Mouse (Mus musculus): Measurements from ENCODE around the gene Aym1. TPM values are rescaled to one million over a fixed set of nuclear protein-coding genes. Genes with fewer than 3 reads are reported as not detected.

Aym1 gene
- polyA plus RNA-seq, 1 experiment from 2014 or later, result not detected

- H3K27ac ChIP-seq (ENCODE audit: low read length), result no peak overlapping the region
- no peaks in the 10 kb centered on the region for H3K36me3 ChIP-seq (ENCODE audit: control insufficient read depth, insufficient read depth)
- H3K4me3 ChIP-seq (ENCODE audit: low read length), result no peak overlapping the region
- ATAC-seq (replicated peaks; ENCODE audit: extremely low read depth, insufficient read depth, low FRiP score), result no peak
- peaks cover 4% of the 10 kb centered on the region; the same call in 1 of the 2 replicates for H3K9me3 ChIP-seq (replicated peaks; ENCODE audit: control insufficient read depth, low read length)
- no peak overlapping the region for H3K9ac ChIP-seq (ENCODE audit: low read length)
- 74% methylated on average over 5 of the region's 5 CpGs for WGBS
- H3K4me1 ChIP-seq (ENCODE audit: control insufficient read depth, insufficient read depth, low read length), result no peaks in the 10 kb centered on the region
- H3K4me2 ChIP-seq (ENCODE audit: low read depth, low read length), result no peak overlapping the region
- peaks cover 2% of the 10 kb centered on the region; the same call in 1 of the 2 replicates for H3K27me3 ChIP-seq (ENCODE audit: control insufficient read depth, insufficient read depth, low read length)
These were observed 22.3 kb downstream of the Aym1 start for GRCm38 (mm10) chr5:113379416-113379815.

- H3K4me3 ChIP-seq (ENCODE audit: low read length), result no peak overlapping the region
- H3K9ac ChIP-seq (ENCODE audit: low read length), result no peak overlapping the region
- H3K4me1 ChIP-seq (ENCODE audit: control insufficient read depth, insufficient read depth, low read length), result no peaks in the 10 kb centered on the region
- H3K27me3 ChIP-seq (ENCODE audit: control insufficient read depth, insufficient read depth, low read length), result no peaks in the 10 kb centered on the region
- no peak overlapping the region for H3K27ac ChIP-seq (ENCODE audit: low read length)
- no peak for ATAC-seq (replicated peaks; ENCODE audit: extremely low read depth, insufficient read depth, low FRiP score)
- no peak overlapping the region for H3K4me2 ChIP-seq (ENCODE audit: low read depth, low read length)
- H3K36me3 ChIP-seq (ENCODE audit: control insufficient read depth, insufficient read depth), result no peaks in the 10 kb centered on the region
- peaks cover 4% of the 10 kb centered on the region; the same call in 1 of the 2 replicates for H3K9me3 ChIP-seq (replicated peaks; ENCODE audit: control insufficient read depth, low read length)
- 84% methylated on average over 8 of the region's 8 CpGs for WGBS
These were observed 23.5 kb downstream of the Aym1 start for GRCm38 (mm10) chr5:113380553-113380952.

DNA sequence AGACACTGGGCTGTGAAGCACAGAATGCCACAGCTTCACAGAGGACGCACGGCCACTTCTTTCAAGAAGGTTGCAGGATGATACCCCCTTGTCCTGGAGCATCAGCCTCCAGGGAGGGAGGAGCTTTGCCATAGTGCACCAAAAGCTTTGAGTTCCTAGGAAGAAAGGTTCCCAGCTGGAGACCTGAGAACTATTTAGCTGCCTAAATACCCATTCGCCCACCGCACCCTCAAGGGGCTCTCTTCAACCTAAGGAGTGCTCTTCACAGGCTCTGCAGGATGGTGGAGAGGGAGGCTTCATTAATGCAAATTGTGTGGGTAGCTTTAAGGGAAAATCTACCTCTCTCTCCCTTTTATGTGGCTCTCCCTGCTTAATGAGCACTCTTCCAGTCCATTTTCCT is 25.5 kb downstream of the Aym1 start:
- Histone ChIP-seq H3K27me3 (ENCODE audit: control insufficient read depth, insufficient read depth, low read length) (no peaks in the 10 kb centered on the region), H3K4me3 (ENCODE audit: low read length) (no peak overlapping the region), H3K9me3 (replicated peaks; ENCODE audit: control insufficient read depth, low read length) (peaks cover 4% of the 10 kb centered on the region; the same call in 1 of the 2 replicates), H3K4me1 (ENCODE audit: control insufficient read depth, insufficient read depth, low read length) (no peaks in the 10 kb centered on the region), H3K27ac (ENCODE audit: low read length) (no peak overlapping the region), H3K36me3 (ENCODE audit: control insufficient read depth, insufficient read depth) (no peaks in the 10 kb centered on the region), H3K9ac (ENCODE audit: low read length) (no peak overlapping the region), H3K4me2 (ENCODE audit: low read depth, low read length) (no peak overlapping the region)
- 51% methylated on average over 4 of the region's 4 CpGs for WGBS
- no peak for ATAC-seq (replicated peaks; ENCODE audit: extremely low read depth, insufficient read depth, low FRiP score)

GRCm38 (mm10) chr5:113393766-113394165 is 36.7 kb downstream of the Aym1 start:
- H3K27me3 ChIP-seq (ENCODE audit: control insufficient read depth, insufficient read depth, low read length), result peaks cover 4% of the 10 kb centered on the region; the same call in 1 of the 2 replicates
- ATAC-seq (replicated peaks; ENCODE audit: extremely low read depth, insufficient read depth, low FRiP score), result no peak
- H3K4me3 ChIP-seq (ENCODE audit: low read length), result no peak overlapping the region
- H3K9ac ChIP-seq (ENCODE audit: low read length), result no peak overlapping the region
- no peaks in the 10 kb centered on the region for H3K4me1 ChIP-seq (ENCODE audit: control insufficient read depth, insufficient read depth, low read length)
- H3K9me3 ChIP-seq (replicated peaks; ENCODE audit: control insufficient read depth, low read length), result no peaks in the 10 kb centered on the region
- no peak overlapping the region for H3K27ac ChIP-seq (ENCODE audit: low read length)
- 51% methylated on average over 8 of the region's 8 CpGs for WGBS
- H3K36me3 ChIP-seq (ENCODE audit: control insufficient read depth, insufficient read depth), result no peaks in the 10 kb centered on the region
- no peak overlapping the region for H3K4me2 ChIP-seq (ENCODE audit: low read depth, low read length)

DNA sequence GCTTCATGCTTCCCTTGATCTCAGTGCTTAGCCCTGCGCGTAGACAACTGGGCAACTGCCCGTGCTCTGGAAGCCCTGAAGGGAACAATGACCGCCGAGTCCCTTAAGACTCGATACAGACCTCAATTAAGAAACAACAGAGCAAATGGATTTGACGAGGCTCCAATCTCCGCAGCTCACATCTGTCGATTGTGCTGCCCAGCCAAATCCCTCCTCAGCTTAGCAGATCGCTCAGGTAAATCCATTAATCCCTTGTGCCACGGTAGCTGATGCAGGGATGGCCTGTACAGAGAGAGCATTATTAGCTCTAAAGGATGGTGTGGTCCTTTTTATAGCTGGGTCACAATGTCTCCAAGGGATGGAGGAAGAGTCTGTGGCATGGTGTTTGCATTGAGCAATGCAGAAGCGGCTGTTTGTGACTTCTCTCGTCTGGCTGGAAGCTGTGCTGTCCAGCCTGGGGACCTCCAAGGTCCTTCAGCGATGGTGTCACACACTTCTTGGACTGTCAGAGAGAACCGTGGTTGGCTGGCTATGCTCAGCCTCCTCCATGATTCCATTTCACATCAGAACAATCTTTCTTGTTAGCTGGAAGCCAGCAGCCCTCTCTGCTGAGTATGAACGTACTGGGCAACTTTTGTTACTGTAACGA is 39.3 kb downstream of the Aym1 start:
- WGBS, result 76% methylated on average over 17 of the region's 17 CpGs
- H3K27ac ChIP-seq (ENCODE audit: low read length), result no peak overlapping the region
- peaks cover 7% of the 10 kb centered on the region for H3K9me3 ChIP-seq (replicated peaks; ENCODE audit: control insufficient read depth, low read length)
- H3K4me1 ChIP-seq (ENCODE audit: control insufficient read depth, insufficient read depth, low read length), result no peaks in the 10 kb centered on the region
- no peak for ATAC-seq (replicated peaks; ENCODE audit: extremely low read depth, insufficient read depth, low FRiP score)
- H3K4me2 ChIP-seq (ENCODE audit: low read depth, low read length), result no peak overlapping the region
- no peak overlapping the region for H3K4me3 ChIP-seq (ENCODE audit: low read length)
- H3K36me3 ChIP-seq (ENCODE audit: control insufficient read depth, insufficient read depth), result no peaks in the 10 kb centered on the region
- H3K27me3 ChIP-seq (ENCODE audit: control insufficient read depth, insufficient read depth, low read length), result peaks cover 4% of the 10 kb centered on the region; the same call in 1 of the 2 replicates
- no peak overlapping the region for H3K9ac ChIP-seq (ENCODE audit: low read length)

GRCm38 (mm10) chr5:113397443-113398317 is 40.6 kb downstream of the Aym1 start:
- no peak overlapping the region for H3K9ac ChIP-seq (ENCODE audit: low read length)
- no peak overlapping the region for H3K4me2 ChIP-seq (ENCODE audit: low read depth, low read length)
- H3K9me3 ChIP-seq (replicated peaks; ENCODE audit: control insufficient read depth, low read length), result peaks cover 7% of the 10 kb centered on the region
- H3K36me3 ChIP-seq (ENCODE audit: control insufficient read depth, insufficient read depth), result no peaks in the 10 kb centered on the region
- H3K4me3 ChIP-seq (ENCODE audit: low read length), result no peak overlapping the region
- WGBS, result 73% methylated on average over 17 of the region's 17 CpGs
- H3K27me3 ChIP-seq (ENCODE audit: control insufficient read depth, insufficient read depth, low read length), result peaks cover 4% of the 10 kb centered on the region; the same call in 1 of the 2 replicates
- H3K4me1 ChIP-seq (ENCODE audit: control insufficient read depth, insufficient read depth, low read length), result no peaks in the 10 kb centered on the region
- H3K27ac ChIP-seq (ENCODE audit: low read length), result no peak overlapping the region
- ATAC-seq (replicated peaks; ENCODE audit: extremely low read depth, insufficient read depth, low FRiP score), result no peak

DNA sequence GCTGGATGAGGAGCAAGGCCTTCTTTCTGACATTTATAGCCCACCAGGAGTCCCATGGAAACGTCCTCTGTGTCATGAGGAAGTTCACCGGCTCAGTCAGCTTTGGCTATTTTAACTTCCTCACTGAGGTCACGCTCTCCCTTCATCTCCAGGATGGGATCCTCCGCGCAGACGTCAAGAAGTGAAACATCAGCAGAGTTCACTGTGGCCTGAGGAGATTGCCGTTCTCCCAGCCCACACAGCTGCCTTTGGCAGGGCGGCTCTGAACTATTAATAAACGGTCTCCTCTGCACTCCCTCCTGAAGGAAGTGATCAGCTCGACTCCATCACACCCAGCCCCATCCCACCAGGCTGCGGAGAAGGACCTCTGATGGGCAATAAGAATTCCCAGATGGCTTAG is 45.6 kb downstream of the Aym1 start:
- no peak for ATAC-seq (replicated peaks; ENCODE audit: extremely low read depth, insufficient read depth, low FRiP score)
- no peaks in the 10 kb centered on the region for H3K36me3 ChIP-seq (ENCODE audit: control insufficient read depth, insufficient read depth)
- no peak overlapping the region for H3K27ac ChIP-seq (ENCODE audit: low read length)
- no peak overlapping the region for H3K4me3 ChIP-seq (ENCODE audit: low read length)
- H3K9ac ChIP-seq (ENCODE audit: low read length), result no peak overlapping the region
- H3K27me3 ChIP-seq (ENCODE audit: control insufficient read depth, insufficient read depth, low read length), result no peaks in the 10 kb centered on the region
- peaks cover 7% of the 10 kb centered on the region for H3K9me3 ChIP-seq (replicated peaks; ENCODE audit: control insufficient read depth, low read length)
- H3K4me2 ChIP-seq (ENCODE audit: low read depth, low read length), result no peak overlapping the region
- WGBS, result 48% methylated on average over 11 of the region's 11 CpGs
- H3K4me1 ChIP-seq (ENCODE audit: control insufficient read depth, insufficient read depth, low read length), result no peaks in the 10 kb centered on the region

GRCm38 (mm10) chr5:113407346-113407745 is 50.3 kb downstream of the Aym1 start:
- H3K36me3 ChIP-seq (ENCODE audit: control insufficient read depth, insufficient read depth), result no peaks in the 10 kb centered on the region
- no peaks in the 10 kb centered on the region for H3K27me3 ChIP-seq (ENCODE audit: control insufficient read depth, insufficient read depth, low read length)
- no peak for ATAC-seq (replicated peaks; ENCODE audit: extremely low read depth, insufficient read depth, low FRiP score)
- no peak overlapping the region for H3K9ac ChIP-seq (ENCODE audit: low read length)
- H3K9me3 ChIP-seq (replicated peaks; ENCODE audit: control insufficient read depth, low read length), result no peaks in the 10 kb centered on the region
- WGBS, result 2% methylated on average over 3 of the region's 3 CpGs
- no peak overlapping the region for H3K4me3 ChIP-seq (ENCODE audit: low read length)
- no peak overlapping the region for H3K27ac ChIP-seq (ENCODE audit: low read length)
- no peak overlapping the region for H3K4me2 ChIP-seq (ENCODE audit: low read depth, low read length)
- H3K4me1 ChIP-seq (ENCODE audit: control insufficient read depth, insufficient read depth, low read length), result no peaks in the 10 kb centered on the region

All from heart, embryonic 16.5 days (tissue).